Mouse (Mus musculus) bone marrow macrophage, adult 2 months (primary cell): ENCODE results near the gene Hmgb1. TPM values are rescaled to one million over a fixed set of nuclear protein-coding genes. Genes with fewer than 3 reads are reported as not detected.

ENCODE experiments used
- H3K27ac ChIP-seq: 2 replicates; pipeline ENCODE4 v1.5.1; 2012; ENCODE audit warnings: low read depth, low read length; ENCODE audit not compliant: insufficient read depth
- H3K4me1 ChIP-seq: 2 replicates; pipeline ENCODE4 v1.6.1; 2012; ENCODE audit warnings: low read length; ENCODE audit not compliant: control insufficient read depth, insufficient read depth
- H3K4me3 ChIP-seq: 2 replicates; pipeline ENCODE4 v1.5.1; 2012; ENCODE audit warnings: mild to moderate bottlenecking, low read length, moderate library complexity; ENCODE audit not compliant: insufficient read depth
- CTCF ChIP-seq: IDR thresholded peaks from 2 replicates; pipeline ENCODE4 v1.5.1; 2012; ENCODE audit warnings: low read depth, mild to moderate bottlenecking, low read length, moderate library complexity
- POLR2A ChIP-seq: IDR thresholded peaks from 2 replicates; pipeline ENCODE4 v1.6.1; 2012; ENCODE audit warnings: mild to moderate bottlenecking, low read depth, low read length, borderline replicate concordance
- polyA plus RNA-seq: library from polyadenylated mRNA; stranded (reverse); fragments of >200 nt; gene quantifications from 2 replicates; pipeline ENCODE4 v1.2.4, GENCODE M21; 2012; ENCODE audit not compliant: missing spikeins, insufficient read depth, insufficient read length

Gene Hmgb1
- polyA plus RNA-seq, 1 experiment: 89.1 TPM

DNA sequence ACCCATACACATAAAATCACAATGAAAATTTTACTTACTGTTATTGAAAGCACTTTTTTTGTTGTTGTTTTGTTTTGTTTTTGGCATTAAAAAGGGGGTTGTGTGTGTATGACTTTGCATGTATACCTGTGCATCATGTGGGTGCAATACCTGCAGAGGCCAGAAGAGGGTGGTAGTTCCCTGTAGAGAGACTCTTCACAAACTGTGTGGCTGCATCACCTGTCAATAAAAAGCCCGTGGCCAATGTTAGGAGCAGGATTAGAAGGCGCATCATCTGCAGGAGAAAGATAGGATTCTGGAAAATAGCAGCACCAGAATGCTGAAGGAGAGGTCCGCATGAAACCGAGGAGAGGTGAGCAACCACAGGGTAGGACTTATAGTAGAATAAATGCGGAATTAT lies 144.5 kb downstream of the Hmgb1 start:
- TF ChIP-seq POLR2A: no peak
- 0 out of 2 replicates have a peak, but pooled peaks have one; percentile 33 for TF ChIP-seq CTCF
- H3K27ac ChIP-seq: no peak overlapping the region
- no peak overlapping the region for H3K4me3 ChIP-seq
- H3K4me1 ChIP-seq: no peaks in the 10 kb centered on the region

DNA sequence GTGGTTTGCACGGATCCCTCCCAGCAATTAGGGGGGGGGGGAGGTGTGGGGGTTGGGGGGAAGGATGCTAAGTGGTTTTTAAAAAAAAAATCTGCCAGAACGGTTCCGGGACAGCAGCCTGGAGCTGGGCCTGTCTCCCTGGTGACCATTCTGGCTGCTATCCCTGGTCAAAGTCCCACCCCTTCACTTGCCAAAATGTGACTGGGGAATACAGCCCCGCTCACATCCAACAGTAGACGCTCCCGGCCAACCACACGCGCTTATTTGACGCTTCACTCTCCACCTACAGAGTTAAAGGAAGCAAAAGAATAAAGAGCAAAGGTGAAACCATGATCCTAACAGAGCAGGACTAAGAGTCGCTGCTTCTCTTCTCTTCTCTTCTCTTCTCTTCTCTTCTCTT lies 146.6 kb downstream of the Hmgb1 start:
- Histone ChIP-seq H3K4me1 (no peaks in the 10 kb centered on the region), H3K27ac (no peak overlapping the region), H3K4me3 (no peak overlapping the region)
- TF ChIP-seq POLR2A (no peak), CTCF (no peak)

DNA sequence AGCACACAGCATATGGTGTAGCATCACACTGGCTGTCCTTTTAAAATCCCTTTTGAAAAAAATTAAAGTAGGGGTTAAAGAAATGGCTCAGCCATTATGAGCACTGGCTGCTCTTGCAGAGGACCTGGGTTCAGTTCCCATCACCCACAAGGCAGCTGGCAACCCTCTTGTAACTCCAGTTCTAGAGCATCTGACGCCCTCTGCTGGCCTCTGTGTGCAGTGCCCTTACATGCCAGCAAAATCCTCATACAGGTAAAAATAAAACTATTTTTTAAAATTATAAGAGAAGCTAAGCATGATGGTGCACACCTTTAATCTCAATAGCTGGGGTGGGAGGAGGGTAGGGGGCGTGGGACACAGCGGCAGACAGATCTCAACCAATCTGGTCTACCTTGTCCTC lies 147.4 kb downstream of the Hmgb1 start:
- peaks cover 1% of the 10 kb centered on the region for H3K4me1 ChIP-seq
- no peak for TF ChIP-seq CTCF
- no peak for TF ChIP-seq POLR2A
- no peak overlapping the region for H3K4me3 ChIP-seq
- H3K27ac ChIP-seq: no peak overlapping the region

DNA sequence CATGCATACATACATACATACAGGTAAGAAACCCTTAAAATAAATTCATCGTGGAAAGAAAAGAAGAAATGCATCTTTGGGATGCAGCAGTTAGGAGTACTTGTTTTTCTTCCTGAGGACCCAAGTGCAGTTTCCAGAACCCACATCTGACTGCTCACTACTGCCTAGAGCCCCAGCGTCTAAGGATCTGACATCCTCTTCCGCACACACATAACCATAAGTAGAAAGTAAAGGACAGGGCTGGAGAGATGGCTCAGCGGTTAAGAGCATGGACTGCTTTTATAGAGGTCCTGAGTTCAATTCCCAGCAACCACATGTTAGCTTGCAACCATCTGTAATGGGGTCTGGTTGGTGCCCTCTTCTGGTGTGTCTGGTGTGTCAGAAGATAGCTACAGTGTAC lies 151.9 kb downstream of the Hmgb1 start:
- no peak overlapping the region for H3K27ac ChIP-seq
- H3K4me3 ChIP-seq: no peak overlapping the region
- TF ChIP-seq POLR2A: no peak
- no peak for TF ChIP-seq CTCF
- peaks cover 6% of the 10 kb centered on the region for H3K4me1 ChIP-seq

DNA sequence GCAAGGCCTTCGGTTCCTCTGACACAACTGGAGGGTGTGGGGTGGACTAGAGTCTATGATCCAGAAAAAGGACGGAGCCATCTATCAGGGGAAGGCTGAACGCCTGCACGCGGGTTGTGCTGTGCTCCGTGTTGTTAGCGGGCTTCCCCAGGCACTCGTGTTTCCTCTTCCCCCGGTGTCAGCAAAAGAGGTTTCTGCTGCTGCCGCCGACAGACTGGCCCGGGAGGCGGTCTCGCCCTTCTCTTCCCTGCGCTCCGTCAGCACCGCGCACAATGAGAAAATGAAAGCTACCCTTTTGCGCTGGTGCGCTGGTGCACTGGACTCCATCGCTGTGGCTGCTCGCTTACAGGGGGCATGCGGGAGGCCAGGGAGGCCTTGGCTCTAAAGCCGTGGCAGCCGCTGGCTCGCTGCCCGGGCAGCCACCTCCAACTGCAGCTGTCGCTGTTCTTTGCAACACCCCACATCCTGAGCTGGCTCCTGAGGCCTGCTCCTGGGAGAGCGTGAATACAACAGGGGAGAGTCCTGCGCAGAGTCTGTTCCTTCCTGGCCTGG lies 153.0 kb downstream of the Hmgb1 start:
- peak overlapping the region; percentile 79 for H3K27ac ChIP-seq
- peak overlapping the region; percentile 57 for H3K4me3 ChIP-seq
- no peak for TF ChIP-seq POLR2A
- H3K4me1 ChIP-seq: peaks cover 6% of the 10 kb centered on the region

DNA sequence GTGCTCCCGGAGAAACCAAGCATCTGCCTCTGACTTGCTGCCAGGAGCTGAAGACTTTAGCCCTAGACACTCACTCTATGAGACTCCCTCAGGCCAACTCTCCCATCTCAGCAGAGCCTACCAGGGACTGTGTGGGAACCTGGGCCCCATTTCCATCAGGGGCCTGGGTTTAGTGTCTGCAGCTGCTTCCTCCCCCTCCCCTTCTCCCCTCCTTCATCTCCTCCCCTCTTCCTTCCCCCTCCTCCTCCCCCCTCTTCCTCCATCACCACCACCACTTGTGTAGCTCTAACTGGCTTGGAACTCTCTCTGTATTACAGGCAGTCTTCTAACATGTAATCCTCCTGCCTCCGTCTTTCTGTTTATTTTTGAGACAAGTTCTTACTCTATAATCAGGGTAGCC lies 154.2 kb downstream of the Hmgb1 start:
- H3K4me3 ChIP-seq: no peak overlapping the region
- H3K27ac ChIP-seq: no peak overlapping the region
- peaks cover 6% of the 10 kb centered on the region for H3K4me1 ChIP-seq
- TF ChIP-seq CTCF (no peak), POLR2A (no peak)

DNA sequence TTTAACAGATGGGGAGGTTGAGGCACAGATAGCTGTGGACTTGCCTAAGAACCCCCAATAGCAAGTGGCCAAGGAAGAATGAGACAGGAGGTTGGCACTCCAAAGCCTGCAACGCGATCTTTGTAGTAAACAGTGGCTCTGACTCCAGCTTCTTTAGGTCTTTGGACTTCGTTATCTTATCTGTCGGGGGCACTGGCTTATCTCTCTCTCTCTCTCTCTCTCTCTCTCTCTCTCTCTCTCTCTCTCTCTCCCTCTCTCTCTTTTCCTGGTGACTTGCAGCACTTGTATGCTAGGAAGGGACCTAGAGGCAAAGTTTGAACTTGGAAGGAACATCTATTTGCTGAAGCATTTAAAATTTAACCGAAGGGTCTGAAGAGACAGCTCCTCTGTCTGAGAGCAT lies 155.9 kb downstream of the Hmgb1 start:
- no peak for TF ChIP-seq CTCF
- TF ChIP-seq POLR2A: no peak
- peaks cover 6% of the 10 kb centered on the region for H3K4me1 ChIP-seq
- no peak overlapping the region for H3K27ac ChIP-seq

DNA sequence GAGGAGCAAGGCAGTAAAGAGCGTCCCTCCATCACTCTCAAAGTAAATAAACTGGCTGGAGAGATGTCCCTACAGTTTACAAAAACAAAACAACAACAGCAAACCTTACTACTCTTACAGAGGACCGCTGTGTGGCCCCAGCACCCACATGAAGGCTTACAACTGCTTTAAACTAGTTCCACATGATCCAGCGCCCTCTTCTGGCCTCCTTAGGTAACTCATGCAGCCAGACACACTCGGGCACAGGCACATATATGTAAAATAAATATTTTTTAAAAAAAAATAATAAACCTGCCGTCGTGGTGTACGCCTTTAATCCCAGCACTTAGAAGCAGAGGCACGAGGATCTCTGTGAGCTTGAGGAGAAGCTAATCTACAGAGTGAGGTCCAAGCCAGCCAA lies 156.9 kb downstream of the Hmgb1 start:
- no peak overlapping the region for H3K27ac ChIP-seq
- peaks cover 6% of the 10 kb centered on the region for H3K4me1 ChIP-seq
- TF ChIP-seq POLR2A (no peak), CTCF (0 out of 2 replicates have a peak, but pooled peaks have one; percentile 17)
- H3K4me3 ChIP-seq: no peak overlapping the region

More for the DNA sequence above, 155.9 kb downstream of the Hmgb1 start:
- H3K4me3 ChIP-seq: no peak overlapping the region

DNA sequence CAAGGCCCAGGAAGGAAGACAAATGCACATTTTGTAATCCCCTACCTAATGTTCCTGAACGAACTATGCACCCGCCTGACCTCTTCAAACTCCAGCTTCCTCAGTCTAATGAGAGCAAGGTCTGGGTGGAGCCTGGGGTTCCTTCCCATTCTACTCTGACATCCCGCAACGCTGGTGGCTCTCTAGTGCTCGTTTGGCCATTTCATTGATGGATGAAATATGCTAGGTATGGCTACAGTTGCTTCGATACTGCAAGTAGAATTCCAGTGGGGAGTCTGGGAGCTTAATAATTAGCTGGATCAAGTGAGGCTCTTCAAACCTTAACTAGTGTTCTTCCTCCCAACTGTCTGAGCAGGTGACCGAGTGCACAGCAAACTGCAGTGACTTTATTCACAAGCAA lies 163.2 kb downstream of the Hmgb1 start:
- no peak overlapping the region for H3K27ac ChIP-seq
- no peak for TF ChIP-seq CTCF
- no peak for TF ChIP-seq POLR2A
- no peak overlapping the region for H3K4me3 ChIP-seq
- H3K4me1 ChIP-seq: 0 out of 2 replicates have a peak, but pooled peaks cover 2% of the 10 kb centered on the region

DNA sequence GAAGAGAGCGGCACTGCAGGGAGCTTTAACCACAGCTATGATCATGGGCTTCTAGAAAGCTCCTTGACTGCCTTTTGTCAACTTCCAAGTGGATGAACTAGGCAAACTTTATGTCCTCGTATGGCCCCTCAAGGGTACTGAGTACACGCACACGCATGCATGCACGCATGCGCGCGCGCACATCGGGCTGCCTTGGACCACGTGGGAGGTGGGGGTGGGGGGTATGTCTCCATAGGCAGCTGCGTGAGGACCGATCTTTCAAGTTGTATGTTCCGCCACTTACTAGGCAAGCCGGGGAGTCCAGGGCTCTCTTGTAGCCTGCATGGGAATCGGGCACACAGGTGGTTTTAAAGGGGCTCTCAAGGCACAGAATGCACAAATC lies 163.6 kb downstream of the Hmgb1 start:
- 0 out of 2 replicates have a peak, but pooled peaks cover 4% of the 10 kb centered on the region for H3K4me1 ChIP-seq
- no peak overlapping the region for H3K27ac ChIP-seq
- TF ChIP-seq CTCF (no peak), POLR2A (no peak)
- H3K4me3 ChIP-seq: no peak overlapping the region

DNA sequence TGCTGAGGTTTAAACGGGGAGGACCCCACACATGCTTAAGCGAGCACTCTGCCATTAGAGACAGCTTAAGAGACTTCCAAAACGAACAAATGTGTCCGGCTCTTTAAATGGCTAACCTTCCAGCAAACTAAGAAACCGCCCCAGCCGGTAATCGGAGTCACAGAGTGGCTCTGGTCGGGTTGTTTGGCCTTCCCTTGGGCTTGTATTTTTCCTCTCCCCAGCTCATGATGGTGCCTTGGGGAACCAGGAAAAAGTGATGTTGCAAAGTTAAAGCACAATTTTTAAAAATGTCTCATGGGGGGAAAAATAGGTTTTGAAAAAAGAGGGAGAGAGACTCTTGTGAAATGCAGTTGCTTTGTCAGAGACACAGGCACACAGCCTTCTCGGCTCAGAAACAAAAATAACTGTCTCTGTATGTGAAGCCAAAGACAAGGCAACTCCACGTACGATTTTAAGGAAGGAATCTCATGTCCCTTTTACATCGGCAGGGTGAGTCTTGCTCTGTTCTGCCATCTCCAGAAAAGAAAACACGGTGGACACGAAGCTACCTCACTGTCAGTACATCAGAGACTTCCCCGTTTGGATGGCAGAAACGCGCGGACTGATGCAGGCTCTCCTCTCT lies 164.1 kb downstream of the Hmgb1 start:
- Histone ChIP-seq H3K4me1 (0 out of 2 replicates have a peak, but pooled peaks cover 4% of the 10 kb centered on the region), H3K4me3 (no peak overlapping the region), H3K27ac (no peak overlapping the region)
- no peak for TF ChIP-seq CTCF
- TF ChIP-seq POLR2A: no peak
